Mouse (Mus musculus) liver, adult (tissue): Measurements from ENCODE around the gene Htt.

Source experiments
- GATA4 ChIP-seq: IDR thresholded peaks from 2 replicates; pipeline ENCODE4 v1.6.1; 2014; ENCODE audit warnings: mild to moderate bottlenecking, low read length; ENCODE audit not compliant: insufficient replicate concordance

The Htt gene

DNA sequence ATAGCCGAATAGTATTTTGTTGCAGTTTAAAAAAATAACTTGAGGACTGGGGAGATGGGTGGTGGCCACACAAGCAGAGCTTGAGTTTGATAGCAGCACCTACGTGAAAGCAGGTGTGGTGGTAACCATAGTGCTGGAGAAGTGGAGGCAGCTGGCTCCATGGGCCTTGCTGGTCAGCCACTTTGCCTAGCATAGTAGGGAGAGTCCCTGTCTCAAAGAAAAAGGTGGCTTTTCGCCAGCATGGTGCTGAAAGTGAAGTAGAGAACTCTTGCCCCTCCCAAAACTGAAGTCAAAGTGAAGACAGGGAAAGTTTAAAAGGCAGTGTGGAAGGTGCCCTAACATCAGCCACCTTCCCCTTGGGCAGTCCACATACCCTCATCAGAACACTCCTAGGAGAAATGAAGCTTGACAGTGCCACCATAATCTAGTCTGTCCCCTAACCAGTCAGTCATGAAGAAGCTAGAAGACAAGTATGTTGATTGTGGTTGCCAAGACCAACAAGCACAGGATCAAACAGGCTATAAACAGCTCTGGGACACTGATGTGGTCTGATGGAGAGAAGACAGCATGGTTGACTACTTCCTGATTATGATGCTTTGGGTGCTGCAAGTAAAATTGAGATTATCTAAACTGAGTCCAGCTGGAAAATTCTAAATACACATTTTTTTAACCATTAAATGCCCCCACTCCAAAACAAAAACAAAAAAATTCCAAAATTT lies 61.0 kb downstream of the Htt start:
- TF ChIP-seq GATA4, result no peak

DNA sequence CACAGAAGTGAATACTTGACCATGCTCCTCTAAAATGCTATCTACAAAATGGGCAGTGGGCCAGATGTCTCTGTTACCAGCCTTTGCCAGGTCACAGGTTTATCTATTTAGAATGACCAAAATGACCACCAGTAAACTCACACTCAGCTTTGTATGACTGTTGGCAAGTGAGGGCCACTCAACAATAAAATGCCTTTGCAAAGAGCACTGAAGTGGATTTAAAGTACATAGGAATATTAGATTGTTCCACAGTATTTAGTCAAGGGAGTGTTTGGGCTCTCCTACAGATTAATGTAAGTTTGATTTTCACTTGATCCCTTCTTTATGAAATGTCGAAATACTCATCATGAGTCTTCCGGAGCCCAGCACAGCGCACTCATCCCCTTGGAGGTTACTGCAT lies 92.5 kb downstream of the Htt start:
- no peak for TF ChIP-seq GATA4

- TF ChIP-seq GATA4, result no peak
These were observed 103.8 kb downstream of the Htt start for GRCm38 (mm10) chr5:34865367-34865766.

GRCm38 (mm10) chr5:34881023-34881422 lies 119.5 kb downstream of the Htt start:
- TF ChIP-seq GATA4, result no peak

DNA sequence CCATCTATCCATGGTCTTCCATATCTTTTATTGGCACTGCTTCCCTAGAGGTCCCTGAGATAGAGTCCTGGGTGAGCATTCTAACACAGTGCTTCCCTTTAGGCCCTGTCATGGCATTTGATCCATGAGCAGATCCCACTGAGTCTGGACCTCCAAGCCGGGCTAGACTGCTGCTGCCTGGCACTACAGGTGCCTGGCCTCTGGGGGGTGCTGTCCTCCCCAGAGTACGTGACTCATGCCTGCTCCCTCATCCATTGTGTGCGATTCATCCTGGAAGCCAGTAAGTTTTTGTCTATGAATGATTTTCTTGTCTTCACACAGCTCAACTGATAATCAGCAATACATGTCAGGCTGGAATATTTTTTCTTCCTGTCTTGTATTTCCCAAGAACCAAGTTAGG lies 123.7 kb downstream of the Htt start:
- no peak for TF ChIP-seq GATA4

DNA sequence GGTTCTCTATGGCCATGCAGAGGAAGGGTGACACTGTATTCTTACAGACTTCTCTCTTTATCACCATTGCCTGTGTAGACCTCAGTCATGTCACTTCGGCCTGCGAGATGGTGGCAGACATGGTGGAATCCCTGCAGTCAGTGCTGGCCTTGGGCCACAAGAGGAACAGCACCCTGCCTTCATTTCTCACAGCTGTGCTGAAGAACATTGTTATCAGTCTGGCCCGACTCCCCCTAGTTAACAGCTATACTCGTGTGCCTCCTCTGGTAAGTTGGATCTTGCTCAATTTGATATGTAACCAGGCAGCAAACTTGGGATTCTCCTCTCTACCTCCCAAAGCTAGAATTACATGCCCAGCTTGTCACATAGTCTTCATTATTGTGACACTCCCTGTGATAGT lies 127.7 kb downstream of the Htt start:
- TF ChIP-seq GATA4, result no peak

- TF ChIP-seq GATA4, result no peak
These were observed 135.3 kb downstream of the Htt start for GRCm38 (mm10) chr5:34896697-34897453.

DNA sequence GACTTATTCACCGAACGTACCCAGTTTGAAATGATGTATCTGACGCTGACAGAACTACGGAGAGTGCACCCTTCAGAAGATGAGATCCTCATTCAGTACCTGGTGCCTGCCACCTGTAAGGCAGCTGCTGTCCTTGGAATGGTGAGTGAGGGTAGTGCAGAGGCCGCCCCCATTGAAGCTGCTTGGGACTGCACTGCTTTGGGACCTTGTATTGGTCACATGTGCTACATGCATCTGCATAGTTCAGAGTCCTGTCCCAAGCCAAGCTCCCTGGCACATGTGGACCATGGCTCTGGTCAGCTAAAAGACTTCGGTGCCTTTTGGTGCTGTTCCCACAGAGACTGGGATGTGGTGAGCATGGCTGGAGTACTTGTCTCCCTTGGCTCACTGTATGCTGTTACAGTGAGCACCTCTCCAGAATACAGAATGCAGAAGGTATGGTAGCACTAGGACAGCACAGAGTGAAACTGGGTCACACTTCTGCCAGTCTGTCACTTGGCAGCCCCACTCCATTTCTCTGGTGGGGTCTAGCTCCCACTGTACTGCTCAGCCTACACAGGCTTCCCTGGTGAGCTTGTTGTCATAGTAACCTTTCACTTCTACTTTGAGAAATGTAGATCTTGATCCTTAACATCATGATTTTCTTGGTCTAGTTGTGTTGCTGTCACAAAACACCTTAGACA lies 138.4 kb downstream of the Htt start:
- TF ChIP-seq GATA4, result no peak

GRCm38 (mm10) chr5:34902371-34902770 lies 140.8 kb downstream of the Htt start:
- TF ChIP-seq GATA4, result no peak

DNA sequence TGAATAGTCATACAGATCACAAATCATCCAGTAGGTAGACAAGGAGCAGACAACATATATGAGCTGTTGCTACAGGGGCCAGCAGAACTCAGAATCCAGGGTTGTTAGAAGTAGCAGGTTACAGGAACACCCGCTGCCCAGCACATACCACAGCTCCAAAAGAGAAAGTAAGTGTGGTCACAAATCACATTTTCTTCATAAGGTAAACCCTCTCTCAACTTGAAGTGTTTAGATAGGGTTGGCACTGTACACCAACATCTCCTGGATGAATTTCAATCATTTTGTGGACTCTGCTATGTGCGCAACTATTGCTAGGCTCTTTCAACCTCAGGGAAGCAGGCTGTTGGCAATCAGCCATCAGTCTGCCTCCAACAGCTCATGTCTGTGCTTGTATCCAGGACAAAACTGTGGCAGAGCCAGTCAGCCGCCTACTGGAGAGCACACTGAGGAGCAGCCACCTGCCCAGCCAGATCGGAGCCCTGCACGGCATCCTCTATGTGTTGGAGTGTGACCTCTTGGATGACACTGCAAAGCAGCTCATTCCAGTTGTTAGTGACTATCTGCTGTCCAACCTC lies 141.4 kb downstream of the Htt start:
- no peak for TF ChIP-seq GATA4

- no peak for TF ChIP-seq GATA4
These were observed 142.9 kb downstream of the Htt start for GRCm38 (mm10) chr5:34904412-34904811.

DNA sequence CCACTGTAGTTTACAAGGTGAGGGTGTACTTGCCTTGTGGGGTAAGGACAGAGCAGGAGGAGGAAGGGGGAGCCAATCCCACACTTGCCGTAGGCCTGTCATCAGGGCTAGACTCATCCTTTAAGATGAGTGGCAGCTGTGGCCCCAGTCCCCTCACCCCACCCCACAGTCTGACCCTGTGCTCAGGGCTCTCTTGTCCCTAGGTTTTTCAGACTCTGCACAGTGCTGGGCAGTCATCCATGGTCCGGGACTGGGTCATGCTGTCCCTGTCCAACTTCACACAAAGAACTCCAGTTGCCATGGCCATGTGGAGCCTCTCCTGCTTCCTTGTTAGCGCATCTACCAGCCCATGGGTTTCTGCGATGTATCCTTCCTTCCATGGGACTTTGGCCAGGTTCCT lies 145.7 kb downstream of the Htt start:
- no peak for TF ChIP-seq GATA4

DNA sequence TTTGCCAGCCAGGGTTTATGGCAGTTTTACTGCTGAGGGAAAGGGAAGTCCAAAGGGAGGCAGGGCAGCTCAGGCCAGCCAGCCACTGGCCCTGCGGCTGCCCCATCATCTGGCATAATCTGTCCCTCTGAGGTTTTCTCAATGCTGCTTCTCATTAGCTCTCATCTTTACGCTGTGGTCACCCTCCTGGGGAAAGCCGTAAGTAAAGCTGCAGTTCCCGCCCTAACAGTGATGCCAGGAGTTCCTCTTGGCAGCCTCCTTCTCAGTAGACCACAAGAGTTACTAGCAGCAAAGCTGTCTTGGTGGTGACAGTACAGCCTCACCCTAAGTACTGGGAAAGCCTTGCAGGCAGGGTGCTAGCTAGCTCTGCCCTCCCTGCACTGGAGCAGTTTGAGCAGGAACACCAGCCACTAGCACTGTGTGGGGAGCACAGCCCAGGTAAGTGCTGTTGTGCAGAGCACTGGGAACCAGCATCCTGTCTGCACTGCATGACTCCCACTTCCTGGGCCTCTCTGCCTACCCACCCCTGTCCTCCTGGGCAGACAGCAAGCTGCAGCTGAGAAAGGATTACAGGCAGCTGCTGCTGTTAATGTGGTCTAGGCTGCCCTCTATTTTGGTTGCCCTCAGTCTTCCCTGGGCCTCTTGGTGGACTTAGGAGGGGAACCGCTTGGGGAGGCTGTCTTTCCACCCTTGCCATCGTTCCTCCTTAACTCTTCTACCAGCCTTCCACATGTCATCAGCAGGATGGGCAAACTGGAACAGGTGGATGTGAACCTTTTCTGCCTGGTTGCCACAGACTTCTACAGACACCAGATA lies 146.6 kb downstream of the Htt start, which contains the start of gene Msantd1:
Msantd1 (plus strand) TSS at position 103 of the 816 bp plus-strand sequence.
- no peak for TF ChIP-seq GATA4

DNA sequence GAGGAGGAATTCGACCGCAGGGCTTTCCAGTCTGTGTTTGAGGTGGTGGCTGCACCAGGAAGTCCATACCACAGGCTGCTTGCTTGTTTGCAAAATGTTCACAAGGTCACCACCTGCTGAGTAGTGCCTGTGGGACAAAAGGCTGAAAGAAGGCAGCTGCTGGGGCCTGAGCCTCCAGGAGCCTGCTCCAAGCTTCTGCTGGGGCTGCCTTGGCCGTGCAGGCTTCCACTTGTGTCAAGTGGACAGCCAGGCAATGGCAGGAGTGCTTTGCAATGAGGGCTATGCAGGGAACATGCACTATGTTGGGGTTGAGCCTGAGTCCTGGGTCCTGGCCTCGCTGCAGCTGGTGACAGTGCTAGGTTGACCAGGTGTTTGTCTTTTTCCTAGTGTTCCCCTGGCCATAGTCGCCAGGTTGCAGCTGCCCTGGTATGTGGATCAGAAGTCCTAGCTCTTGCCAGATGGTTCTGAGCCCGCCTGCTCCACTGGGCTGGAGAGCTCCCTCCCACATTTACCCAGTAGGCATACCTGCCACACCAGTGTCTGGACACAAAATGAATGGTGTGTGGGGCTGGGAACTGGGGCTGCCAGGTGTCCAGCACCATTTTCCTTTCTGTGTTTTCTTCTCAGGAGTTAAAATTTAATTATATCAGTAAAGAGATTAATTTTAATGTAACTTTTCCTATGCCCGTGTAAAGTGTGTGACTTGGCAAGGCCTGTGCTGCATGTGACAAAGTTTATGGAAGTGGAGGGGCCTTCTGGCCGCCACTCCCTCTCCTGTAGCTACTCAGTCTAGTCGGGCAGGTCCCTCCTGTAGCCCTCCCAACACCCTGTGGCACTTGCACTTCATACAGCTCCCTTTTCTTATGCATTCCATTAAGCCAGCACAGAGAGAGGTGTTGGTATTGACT lies 147.4 kb downstream of the Htt start:
- no peak for TF ChIP-seq GATA4
